Mouse (Mus musculus) c-Kit-positive CD71-negative TER-119-negative erythroid progenitor cells, embryonic 14.5 days (primary cell): ENCODE results near the gene Ets1.

Experiments
- DNase-seq: peaks from one replicate; pipeline ENCODE4 v3.0.0-alpha.2; 2013; ENCODE audit warnings: low read depth

The Ets1 gene

DNA sequence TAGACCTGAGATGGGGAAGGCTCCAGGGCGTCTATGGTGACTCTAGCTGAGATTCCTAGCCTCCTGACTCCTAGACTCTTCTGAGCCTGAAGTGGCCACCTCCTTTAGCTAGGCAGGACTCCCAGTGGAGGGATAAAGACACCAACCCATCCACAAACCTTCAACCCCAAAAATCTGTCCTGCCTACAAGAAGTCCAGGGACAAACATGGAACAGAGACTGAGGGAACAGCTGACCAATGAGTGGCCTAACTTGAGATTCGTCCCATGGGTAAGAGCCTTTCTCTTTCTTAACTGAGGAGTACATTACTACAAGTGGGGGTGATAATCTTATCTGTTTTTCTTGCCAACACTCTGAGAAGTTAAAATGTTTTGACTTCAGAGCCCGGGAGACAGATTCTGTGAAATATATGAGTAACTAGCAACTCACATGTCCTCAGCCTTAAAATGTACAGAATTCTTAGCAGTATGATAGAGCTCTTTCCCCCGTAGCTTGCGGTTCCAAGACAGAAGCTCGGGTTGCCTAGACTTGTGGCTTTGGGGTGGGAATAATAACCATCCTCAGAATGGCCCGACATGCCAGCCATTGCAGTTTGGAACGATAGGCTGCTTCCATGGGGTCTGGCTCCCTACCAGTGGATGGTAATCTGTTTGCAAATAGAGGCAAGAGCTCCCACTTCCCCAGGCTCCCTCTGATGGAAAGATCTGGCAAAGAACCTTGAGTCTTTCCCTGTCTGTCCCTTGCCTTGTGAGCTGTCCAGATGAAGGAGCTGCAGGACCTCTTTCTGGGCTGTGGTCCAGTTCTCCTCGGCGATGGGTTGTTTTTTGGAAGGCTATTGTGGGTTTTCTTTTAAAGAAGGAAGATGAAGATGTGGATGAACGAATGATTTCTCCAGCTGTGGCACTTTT, 30.8 kb downstream of the Ets1 start:
- no peak for DNase-seq

GRCm38 (mm10) chr9:32667518-32667908, 31.5 kb downstream of the Ets1 start:
- DNase-seq: no peak

DNA sequence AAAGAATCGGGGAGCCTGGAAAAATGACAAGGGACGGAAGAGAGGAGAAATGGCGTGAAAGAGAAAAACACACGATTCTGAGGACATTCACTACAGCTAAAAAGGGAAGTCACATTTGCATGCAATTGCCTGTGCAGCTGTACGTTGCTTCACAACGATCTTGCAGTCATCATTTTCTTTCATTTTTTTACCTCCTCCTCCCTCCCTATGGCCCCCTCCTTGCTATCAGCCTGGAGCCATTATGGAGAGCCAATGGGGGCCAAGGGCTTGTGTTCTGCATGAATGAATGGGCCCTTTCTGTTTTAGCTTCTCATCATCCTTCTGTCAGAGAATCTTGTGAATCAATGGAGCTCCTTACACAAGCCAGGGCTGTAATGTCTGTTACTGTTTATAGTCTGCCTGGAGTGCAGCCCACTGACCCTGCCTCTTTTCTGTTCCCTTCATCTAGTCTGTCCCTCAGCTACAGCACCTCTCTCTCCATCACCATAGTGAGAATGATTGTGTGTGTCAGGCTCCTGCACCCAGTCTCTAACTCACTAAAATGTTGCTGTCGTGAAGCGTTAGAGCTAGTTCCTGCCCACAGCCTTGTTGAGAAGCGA, 32.2 kb downstream of the Ets1 start:
- DNase-seq: peak; percentile 13

DNA sequence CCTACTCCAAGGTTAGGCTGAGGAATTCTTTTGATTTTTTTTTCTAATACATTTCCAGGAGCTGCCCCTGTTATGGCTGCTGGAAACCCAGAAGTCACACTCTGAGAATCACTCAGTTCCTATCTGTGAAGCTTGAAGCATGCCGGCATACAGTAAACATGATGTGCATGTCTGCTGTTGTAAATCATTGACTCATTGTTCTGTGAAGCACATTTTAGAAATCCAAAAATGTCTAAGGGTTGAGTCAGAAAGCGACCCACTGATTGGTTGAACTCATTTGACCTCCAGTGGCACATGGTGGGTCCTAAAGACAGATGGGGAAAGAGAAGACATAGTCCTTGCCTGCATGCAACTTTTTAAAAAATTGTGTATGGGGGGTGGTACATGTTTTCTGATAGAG, 33.4 kb downstream of the Ets1 start:
- DNase-seq: no peak

DNA sequence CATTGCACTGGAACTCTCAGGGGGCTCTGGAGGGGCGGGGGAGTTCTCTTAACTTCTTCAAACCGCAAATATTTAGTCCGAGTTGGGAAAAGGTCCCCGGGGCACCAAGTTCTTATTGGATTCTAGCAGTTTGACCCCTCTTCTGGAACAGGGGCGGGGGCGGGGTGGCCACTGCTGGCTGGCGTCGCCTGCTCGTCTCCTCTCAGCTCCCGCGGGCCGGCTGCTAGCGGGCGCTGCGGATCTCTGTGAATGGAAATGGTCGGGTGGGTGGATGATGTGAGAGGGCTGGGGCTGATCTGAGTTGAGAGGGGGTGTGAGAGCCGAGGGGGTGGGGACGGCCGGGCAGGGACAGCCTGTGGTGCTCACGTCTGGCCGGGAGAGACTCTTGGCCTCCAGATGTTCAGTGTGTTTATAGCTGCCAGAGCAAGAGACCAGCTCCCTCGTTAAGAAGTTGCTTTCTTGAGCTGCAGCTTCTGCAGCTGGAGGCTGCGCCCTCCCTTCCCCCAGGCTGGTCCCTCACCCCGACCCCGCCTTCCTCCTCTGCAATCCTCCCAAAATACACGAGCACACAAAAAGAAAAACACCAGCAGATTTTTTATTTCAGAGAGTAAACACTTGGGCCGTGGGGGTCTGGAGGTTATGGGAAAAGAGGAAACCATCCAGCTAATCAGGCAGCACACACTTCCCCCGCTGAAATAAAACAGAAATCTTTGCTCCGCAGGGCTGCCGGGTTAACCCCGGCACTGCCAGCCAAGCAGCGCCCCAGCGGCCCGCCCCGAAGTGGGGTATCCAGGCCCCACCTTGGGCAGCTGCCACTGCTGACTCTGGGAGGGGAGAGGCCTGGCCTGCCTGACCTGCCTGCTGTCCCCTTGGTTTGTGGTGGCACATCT, 36.2 kb downstream of the Ets1 start:
- DNase-seq: no peak

DNA sequence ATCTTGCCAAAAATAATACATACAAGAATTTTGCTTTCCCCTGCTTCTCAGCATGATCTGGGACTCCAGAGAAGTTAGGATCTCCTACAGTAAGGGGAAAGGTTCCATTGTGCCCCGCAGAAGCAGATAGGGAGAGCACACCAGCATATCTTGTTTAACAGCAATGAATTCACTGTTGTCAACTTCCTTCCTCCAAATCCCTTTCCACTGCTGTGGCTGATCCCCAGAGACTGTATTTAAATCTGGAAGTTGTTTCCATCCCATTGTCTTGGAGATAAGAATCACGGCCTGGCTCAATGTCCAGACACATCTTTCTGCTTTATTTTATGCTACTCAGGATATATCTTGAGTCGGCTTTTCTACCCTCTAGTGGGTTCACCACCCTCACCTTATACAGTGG, 37.9 kb downstream of the Ets1 start:
- no peak for DNase-seq

GRCm38 (mm10) chr9:32675671-32676409, 39.8 kb downstream of the Ets1 start:
- no peak for DNase-seq

- DNase-seq: no peak
Observed at GRCm38 (mm10) chr9:32676480-32676879, 40.5 kb downstream of the Ets1 start.

GRCm38 (mm10) chr9:32677646-32678045, 41.6 kb downstream of the Ets1 start:
- no peak for DNase-seq

DNA sequence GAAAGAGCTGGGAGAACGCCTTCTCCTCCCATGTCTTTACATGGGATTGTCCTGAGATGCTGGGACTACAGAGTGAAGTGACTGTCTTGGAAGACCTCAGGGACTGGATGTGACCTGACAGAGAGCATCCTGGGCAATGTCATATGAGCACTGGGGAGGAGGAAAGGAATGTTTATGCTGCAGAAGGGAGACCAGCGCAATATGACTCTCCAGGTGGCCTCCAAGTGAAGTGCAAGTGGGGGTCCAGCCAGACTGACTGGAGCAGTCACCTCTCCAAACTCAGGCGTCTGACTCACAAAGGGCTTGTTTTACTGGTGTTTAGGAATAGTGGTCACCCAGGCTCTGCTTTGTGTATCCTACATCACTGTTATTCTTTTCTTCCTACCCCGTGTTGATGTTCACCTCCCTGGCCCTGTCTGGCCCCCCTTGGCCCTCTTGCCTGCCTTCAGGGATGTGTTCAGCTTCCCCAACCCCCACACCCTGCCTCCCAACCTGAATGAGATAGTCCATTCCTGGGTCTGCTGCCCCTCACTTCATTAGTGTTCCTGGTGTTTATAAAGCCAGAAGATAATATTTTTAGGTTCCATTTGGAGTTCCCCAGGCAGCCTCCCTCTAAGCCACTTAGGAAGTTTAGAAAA, 42.2 kb downstream of the Ets1 start:
- DNase-seq: no peak

DNA sequence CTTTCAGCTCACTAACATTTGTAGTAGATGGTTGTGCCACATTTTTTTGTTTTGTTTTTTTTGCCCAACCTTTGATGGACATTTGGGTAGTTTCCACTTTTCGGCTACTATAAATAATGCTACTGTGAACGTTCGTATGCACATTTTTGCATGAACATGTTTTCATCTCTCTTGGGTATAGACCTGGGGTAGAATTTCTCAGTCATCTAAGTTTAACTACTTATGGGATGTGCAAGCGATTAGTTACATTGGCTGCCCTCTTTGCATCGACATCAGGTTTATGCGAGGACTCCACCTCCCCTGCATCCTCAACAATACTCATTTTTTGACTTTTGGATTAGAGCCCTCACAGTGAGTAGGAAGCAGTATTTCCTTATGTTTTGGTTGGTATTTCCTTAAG, 43.5 kb downstream of the Ets1 start:
- no peak for DNase-seq

GRCm38 (mm10) chr9:32680201-32680600, 44.2 kb downstream of the Ets1 start:
- DNase-seq: no peak

- DNase-seq: no peak
Observed at GRCm38 (mm10) chr9:32685793-32686558, 50.0 kb downstream of the Ets1 start.

DNA sequence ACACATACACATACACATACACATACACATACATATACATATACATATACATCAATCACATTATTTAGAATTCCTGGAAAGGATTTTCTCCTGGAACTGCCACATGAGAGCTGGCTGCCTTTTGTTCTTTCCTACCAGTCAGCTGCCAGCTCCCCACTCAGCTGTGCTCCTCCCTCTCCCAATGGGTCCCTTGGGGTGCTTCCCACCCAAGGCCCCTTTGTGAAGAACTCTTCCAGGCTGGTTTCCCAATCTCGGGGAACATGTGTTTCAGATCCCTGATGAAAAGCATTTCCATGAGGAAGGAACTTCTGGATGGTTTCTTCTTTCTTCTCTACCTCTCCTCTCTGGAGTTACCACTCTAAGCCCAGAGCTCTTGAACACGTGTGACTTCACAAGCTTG, 52.3 kb downstream of the Ets1 start:
- DNase-seq: no peak

DNA sequence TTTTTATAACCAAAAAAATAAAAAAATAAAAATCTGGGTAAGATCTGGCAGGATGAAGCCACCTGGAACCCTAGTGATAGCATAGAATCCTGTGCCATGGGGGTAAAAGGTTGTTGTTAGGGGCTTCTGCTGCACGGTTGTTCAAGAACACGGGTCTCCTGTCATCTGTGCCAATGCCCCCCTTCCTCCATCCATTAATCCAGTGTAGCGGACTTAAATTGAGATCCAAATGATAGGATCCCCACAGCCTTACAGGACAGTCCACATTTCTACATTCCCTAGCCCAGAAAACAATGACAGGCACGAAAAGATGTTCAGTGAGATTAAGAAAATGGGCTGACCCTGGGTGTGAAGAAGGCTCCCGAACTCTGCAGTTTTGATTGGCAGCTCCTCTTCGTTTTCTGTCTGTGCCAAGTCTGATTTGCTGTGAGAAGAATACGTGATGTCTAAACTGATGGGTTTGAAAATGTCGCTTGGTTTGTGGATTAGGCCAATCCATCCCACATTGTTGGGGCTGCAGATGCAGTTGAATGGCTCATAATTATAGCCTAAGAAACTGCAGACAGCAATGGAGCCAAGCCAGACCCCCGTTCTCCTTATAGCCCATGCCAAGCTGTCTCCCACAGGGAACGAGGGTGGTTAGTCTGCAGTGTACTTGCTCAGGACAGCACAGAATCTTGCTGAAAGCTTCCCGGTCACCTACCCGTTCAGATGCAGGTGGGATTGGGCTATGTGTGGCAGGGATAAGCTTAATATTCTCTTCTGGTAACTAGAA, 55.3 kb downstream of the Ets1 start:
- no peak for DNase-seq

- DNase-seq: no peak
Observed at GRCm38 (mm10) chr9:32692944-32693343, 56.9 kb downstream of the Ets1 start.

GRCm38 (mm10) chr9:32693411-32693810, 57.4 kb downstream of the Ets1 start:
- DNase-seq: no peak

DNA sequence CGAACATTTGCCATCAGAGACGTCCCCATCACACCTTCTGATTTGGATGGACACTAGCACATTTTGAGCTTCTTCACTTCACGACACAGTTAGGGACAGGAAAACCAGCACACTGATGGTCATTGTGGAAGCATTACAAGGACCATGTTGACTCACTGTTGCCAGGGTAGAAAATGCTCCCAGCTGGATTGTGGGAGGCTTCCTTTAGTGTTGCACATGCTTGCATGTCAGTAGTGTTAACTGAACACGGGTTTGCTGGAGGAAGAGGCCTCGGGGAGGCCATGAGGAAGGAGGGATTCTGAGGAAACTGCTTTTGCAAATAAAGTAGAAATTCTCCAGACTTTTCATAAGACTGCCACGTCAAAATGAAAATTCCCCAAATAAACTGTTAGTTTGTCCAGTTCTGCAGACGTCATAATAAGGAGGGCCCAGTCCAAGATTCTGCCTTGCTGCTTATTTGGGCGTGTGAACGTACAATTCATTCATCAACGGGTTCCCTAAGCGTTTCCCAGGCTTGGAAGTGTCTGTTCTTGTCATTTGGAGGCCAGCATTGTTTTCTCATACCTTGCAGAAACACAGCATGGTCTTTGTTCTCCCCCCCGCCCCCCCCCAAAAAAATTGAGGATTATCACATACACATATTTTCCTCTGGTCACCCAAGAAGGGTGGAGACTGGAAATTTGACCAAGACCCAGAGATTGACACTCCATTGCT, 58.2 kb downstream of the Ets1 start:
- no peak for DNase-seq

GRCm38 (mm10) chr9:32694916-32695490, 59.0 kb downstream of the Ets1 start:
- DNase-seq: no peak
